Mouse (Mus musculus): ENCODE measurements around the gene Nck2.

The Nck2 gene

GRCm38 (mm10) chr1:43468978-43469377 lies 24.6 kb downstream of the Nck2 start:
- DNase-seq (ENCODE audit: low read depth, low spot score) = no peak

- peak; percentile 57 for DNase-seq (ENCODE audit: low read depth, low spot score)
Measured at GRCm38 (mm10) chr1:43470421-43471179, 26.2 kb downstream of the Nck2 start.

DNA sequence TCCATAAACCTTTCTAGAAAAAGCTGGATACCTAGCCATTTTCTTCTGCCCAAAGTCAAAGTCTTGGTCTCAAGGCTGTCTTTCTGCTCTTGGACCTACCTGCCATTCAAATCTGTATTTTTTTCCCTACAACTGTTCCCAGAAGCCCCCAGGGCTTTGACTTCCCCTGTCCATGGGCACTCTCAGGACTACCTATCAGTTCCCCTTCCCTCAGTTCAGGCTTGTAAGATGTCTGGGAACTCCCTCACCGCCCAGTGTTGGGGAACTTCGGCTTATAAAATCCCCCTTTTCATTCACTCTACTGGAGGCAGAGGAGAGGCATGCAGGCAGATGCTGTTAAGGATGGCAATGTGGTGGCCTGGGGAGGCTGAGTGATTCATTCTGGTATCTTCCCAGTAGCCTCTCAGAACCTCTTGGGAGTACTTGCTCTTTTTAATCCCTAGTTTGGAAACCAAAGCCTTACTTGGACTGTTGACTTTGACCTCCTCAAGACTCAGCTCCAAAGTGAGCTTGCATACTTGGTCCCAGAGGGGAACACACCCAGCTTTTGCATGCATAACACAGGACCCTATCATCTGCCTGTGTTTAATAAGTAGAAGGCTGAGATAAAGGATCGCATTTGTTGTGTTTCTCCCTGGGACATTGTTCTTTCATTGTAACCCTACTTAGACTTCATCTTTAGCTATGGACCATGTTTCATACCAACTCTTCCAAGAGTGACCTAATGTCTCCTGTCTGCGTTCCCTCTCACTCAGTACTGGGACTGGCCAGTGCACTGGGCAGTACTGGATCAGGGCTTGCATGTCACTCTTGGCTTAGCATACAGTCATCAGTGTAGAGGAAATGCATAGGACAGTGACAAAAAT lies 27.0 kb downstream of the Nck2 start:
- DNase-seq (ENCODE audit: low read depth, low spot score) = no peak

DNA sequence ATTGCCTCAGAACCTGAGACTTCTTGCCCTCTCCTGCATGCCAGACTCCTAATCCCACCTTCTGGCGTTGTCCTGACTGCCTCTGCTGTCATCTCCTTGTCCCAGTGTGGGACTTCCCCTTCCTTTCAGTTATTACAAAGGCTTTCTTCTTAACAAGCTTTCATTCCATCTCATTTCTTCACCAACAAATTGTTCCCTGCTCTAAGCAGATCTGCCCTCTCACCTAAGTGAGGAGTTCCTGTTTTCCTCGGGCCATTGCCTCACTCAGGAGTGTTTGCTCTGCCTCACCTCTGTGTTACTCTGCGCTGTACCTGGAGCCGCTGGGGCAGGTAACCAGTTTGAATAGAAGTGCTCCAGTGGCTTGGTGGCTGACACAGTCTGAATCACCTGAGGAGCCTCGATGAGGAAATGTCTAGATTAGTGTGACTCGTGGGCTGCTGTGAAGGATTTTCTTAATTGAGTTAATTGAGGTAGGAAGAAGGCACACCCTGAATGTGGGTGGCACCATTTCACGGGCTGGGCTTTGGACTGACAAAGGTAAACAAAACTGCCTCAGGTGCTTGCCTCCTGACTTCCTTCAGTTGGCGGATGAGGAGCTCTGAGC lies 27.8 kb downstream of the Nck2 start:
- DNase-seq (ENCODE audit: low read depth, low spot score) = no peak

DNA sequence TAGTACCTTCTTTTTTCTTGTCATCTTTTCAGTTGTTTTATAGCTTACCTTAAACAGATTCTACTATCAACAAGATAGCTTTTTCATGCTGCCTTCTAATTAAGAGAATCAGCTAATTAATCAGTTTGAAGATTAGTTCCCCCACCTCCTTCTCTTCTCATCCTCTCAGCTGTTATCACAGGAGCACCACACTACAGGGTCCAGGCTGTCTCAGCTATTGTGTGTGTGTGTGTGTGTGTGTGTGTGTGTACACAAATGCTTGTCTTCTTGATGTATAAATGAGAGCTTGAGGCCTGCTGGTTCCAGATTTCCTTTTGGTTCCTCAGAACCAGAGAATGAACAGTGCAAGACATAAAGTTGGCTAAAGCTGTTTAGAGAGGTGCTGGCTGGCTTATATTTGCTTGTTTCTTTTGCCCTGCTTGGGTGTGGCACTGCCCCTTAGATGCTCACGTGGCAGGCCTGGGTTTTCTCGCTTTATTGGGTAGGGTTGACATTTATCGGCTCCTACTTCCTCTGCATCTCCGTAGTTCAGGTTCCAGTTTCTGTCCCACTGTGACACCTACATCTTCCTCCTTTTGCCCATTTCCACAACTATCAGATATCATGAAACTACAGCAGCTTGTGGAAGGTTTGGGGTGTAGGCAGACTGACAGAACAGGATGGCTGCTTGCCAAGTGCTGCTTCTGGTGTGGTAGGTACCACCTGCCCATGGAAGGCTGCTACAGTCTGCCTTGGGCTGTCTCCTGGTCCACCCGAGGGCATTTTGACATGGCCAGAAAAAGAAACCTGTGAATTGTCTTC lies 29.6 kb downstream of the Nck2 start:
- DNase-seq (ENCODE audit: low read depth, low spot score) = no peak

DNA sequence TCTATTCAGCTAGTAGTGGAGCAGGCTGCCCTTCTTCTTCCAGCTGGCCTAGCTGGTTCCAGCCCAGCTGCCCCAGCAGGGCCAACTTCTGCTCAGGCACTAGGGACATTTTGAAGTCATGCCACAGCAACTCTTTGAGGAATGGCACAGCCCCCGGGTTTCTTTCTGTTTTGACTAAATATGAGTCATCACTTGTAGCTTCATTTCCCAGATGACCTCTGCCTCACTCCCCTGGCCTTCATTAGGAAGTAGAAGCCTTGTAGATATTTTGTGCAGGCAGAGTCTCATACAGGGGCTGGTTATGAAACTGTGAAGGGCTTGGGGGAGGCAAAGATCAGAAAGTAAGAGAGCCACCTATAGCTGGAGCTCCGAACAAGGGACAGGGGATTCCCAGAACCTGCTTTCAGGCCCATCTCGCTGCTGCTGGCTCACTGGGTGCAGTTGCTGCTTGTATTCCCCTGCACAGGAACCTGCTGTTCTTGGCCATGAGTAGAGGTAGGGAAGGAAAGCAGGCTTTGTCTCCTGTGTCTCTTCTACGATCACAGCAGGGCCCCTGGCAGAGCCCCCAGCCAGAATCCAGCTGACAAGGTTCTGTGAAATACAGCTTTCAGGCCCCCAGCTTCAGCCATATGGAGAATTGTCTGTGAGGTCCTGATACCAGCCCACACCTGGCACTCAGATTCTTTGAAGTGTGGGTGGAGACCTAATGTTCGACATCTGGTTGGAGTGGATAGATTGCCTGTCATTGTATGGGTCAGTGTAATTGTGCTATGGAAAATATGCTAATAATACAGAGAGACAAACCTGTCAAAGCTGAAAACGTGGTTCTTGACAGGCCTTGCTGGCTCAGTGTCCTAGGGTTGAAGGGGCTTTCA lies 30.4 kb downstream of the Nck2 start:
- DNase-seq (ENCODE audit: low read depth, low spot score) = no peak

DNA sequence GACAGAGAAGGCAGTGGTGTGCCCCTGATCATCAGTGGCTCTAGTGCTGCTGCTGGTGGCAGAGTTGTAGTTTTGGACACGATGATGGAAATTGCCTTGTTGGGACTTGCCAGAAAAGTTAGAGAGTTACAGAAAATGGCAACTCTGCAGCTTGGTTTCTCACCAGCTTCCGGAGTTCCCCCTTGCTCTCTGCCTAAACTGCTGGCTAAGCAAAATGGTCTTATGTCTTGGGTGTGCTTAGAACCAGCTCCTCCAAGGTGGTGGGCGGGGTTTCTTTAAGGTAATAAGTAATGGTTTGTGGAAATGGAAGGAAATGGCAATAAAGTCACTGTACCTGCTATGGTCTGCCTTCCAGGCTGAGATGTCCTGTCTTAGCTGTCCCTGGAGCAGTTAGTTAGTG lies 33.6 kb downstream of the Nck2 start:
- no peak for DNase-seq (ENCODE audit: low read depth, low spot score)

GRCm38 (mm10) chr1:43485204-43485603 lies 40.8 kb downstream of the Nck2 start:
- DNase-seq (ENCODE audit: low read depth, low spot score) = no peak

GRCm38 (mm10) chr1:43486500-43486899 lies 42.1 kb downstream of the Nck2 start:
- DNase-seq (ENCODE audit: low read depth, low spot score) = no peak

DNA sequence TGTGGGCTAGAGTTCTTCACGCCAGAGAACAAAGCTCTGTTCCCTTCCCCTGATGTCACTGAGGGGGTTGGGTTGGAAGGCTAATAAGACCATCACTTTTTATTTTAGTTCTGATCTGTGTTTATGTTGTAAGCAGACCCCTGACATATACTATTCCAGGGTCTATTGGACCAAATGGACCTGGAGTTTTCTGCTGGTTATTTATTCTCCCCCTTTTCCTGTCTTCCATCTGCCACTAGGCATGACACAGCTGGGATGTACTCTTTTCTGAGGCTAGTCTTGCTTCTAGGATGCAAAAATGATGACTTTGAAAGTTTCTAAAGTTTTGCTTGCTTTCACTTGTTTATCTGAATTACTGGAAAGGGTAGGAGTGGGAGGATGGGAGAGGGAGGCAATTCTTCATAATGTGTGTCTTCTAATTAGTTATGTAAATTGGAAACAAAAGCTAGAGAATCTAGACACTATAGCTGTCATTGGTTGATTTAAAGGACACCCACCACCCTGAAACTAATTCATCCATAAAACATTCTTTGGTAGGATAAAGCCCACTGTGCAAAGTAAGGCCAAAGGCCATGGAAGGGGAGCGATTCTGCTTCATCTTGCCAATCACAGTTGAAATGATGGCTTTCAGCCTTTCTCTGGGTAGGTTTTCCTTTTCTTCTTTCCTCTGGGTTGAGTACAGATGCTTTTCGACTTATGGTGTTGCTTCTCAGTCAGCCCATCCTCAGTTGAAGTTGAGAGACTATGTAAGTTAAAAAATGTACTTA lies 42.8 kb downstream of the Nck2 start:
- DNase-seq (ENCODE audit: low read depth, low spot score) = no peak

DNA sequence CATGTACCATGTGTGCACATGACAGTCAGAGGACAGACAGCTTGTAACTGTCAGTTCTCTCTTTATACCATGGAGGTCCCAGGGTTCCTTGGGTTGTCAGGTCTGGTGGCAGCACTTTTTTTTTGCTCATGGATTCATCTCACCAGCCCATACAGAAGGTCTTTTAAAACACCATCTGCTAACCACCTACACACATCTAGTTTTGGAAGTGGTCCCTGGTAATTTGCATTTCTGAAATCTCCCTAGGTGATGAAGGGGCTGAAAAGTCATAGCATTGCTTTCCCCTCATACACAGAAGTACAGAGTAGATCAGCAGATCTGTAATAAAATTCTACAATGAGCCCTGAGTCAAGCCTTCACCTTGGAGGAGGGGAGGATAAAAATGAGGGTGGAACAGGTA lies 44.9 kb downstream of the Nck2 start:
- no peak for DNase-seq (ENCODE audit: low read depth, low spot score)

DNA sequence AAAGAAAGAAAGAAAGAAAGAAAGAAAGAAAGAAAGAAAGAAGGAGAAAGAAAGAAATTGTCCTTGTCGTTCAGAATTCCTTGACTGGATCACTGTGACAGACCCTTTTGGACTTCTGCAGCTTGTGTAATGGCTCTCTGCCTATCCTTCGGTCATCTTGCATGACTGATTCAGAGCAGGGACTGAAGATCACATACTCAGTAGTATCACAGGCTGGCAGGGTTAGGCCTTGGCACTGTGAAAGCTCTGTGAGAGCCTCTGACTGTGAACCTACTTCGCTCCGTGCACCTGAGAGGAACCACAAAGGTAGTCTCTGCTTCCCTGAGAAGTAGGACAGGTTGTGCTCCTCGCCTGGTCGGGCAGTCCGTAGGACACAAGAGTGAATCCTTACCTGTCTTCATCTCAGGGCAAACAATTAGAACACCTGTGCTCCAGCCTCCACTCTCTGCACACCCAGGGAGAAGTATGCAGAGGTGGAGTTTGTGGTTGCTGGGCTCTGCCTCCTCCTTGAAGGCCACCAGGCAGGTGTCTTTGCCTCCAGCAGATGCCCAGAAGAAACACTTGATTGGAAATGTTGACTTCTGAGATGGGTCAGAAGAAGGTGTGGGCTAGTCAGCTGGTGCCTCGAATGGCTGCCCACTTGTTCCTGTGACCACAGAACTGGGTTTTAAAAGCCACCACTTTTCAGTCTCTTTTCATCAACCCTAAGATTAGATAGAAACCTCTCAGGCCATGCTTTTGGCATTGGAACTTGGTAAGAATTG lies 47.3 kb downstream of the Nck2 start:
- no peak for DNase-seq (ENCODE audit: low read depth, low spot score)

DNA sequence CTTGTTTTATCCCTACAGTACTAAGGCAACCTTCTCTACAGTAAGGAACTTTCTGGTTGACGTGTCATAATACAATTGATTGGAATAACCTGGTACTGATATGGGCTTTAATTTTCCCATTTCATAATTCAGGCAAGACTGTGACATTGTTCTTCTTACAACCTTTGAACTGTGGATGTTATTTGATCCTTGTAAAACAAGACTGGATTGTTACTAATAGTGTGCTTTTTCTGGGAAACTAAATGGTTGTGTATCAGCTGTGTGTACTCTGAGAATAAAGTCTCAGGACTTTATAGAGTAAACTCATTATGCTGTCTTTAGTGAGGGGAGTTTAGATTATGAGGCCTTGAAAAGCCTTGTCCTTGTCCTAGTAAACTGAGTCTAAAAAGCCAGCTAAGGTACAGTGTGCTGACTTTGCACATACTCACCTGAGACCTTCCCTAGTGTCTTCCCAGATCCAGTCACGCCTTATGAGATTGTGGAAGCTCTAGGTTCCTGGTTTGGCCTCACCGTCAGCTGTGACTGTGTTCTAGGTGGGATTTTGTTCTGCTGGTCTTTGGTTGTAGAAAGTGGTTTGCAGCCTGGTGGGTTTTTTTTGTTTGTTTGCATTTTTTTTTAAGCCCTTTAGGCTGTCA lies 48.5 kb downstream of the Nck2 start:
- DNase-seq (ENCODE audit: low read depth, low spot score) = no peak

DNA sequence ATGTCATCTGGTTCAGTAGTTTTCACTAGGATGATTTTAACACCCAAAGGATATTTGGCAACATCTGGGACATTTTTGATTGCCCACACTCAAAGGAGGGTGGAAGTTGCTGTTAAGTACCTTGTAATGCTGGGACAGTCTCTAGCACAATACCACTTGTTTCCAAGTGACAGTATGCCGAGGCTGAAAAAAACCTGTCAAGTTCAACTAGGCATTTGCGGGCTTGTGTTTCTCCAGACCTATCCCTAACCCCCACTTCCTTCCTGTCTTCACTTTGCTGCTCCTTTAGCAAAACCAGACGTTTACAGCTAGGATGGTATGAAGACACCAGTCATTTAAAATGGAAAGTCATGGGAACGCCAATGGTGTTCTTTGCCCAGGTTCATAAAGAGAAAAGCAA lies 51.7 kb downstream of the Nck2 start:
- DNase-seq (ENCODE audit: low read depth, low spot score) = no peak

DNA sequence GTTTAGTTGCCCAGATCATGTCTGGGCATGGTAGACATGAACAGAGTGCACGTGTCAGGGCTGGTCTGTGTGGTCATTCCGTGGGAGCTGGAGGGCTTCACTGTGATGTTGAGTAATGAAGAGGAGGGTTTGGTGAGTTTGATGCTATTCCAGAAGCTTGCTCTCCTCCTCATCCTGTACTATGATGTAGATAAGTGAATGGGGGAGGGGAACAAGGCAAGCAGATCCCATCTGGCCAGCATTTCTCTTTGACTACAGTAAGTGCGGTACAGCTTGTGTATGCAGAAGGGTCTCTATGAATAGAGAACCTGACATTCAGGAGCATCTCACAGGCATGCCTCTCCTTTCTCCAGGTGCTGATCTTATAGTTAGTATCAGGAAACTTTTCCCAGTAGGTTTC lies 52.6 kb downstream of the Nck2 start:
- no peak for DNase-seq (ENCODE audit: low read depth, low spot score)

- no peak for DNase-seq (ENCODE audit: low read depth, low spot score)
Measured at GRCm38 (mm10) chr1:43497951-43498350, 53.6 kb downstream of the Nck2 start.

DNA sequence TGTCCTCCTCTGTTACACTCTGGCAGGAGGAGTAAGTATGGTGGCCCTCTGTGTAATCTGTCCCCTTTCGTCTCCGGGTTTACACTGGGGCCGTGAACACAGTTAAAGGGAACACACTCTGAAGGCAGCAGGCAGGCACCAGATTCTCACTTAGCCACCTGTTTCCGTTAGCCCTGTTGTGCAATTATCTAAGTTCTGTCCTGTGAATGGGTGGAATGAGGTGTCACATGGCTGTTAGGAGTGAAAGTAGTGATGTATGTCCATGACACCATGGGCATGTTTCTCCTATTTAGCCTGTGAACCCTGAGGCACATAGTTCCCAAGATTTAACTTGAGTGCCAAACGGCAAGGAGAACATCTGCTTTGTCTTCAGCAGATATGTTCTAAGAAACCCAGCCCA lies 55.7 kb downstream of the Nck2 start:
- no peak for DNase-seq (ENCODE audit: low read depth, low spot score)

DNA sequence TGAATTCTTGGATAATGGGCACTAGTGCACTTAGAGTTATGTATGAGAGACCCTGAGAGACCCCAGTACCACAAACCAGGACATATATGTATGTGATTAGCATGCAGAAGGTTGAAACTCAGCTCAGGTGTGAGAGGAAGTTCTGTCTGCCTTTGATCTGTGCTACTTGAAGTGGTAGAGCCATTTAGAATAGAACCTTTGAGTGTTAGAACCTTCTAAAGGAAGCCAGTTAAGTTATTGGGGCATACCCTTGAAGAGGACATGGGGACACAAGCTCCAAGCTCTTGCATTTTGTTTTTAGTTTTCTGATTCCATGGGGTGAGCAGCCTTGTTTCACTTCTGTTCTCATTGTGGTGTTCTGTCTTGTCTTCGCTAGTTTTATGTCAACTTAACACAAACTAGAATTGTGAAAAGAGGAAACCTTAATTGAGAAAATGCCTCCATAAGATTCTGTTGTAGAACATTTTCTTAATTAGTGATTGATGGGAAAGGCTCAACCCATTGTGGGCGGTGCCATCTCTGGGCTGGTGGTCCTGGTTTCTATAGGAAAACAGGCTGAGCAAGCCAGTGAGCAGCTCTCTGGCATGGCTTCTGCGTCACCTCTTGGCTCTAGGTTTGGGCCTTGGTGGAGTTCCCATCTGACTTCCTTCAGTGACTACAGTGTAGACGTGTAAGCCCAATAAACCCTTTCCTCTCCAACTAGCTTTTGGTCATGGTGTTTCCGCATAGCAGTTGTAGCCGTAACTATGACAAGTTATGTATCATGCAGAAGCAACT lies 57.0 kb downstream of the Nck2 start:
- no peak for DNase-seq (ENCODE audit: low read depth, low spot score)

Measured in R1 (cell line).